In genomic region chr9:102499266-102499665, GRCm38 (mm10) we compare ENCODE assay signal across 13 mouse cellular contexts. TPM values are rescaled to one million over a fixed set of nuclear protein-coding genes. Genes with fewer than 3 reads are reported as not detected.
DNase-seq lines count a peak whose midpoint lies in the region.
"Had no signal": no experiment of that assay in that cellular context is flagged by ENCODE, and none has a peak within 500 bp of the region (broad histone marks: within the 10 kb centered on the region; RNA-seq: fewer than 3 reads in every experiment).

No protein-coding gene starts in this region.

- intact Hi-C loops in left cerebral cortex, postnatal 25 days (cut with DNase I), result loop anchor here (5.0 kb wide), 1 partner anchor 1052 kb away; no protein-coding TSS in a partner anchor

- peaks cover 15% of the 10 kb centered on the region for H3K27me3 ChIP-seq in embryonic facial prominence, embryonic 10.5 days (replicated peaks; ENCODE audit: low read depth, poor library complexity, severe bottlenecking)

- WGBS in embryonic facial prominence, embryonic 10.5 days, result 90% methylated on average over 4 of the region's 4 CpGs

- no peak overlapping the region for H3K27ac ChIP-seq in embryonic facial prominence, embryonic 10.5 days (replicated peaks)
- H3K27ac ChIP-seq: liver, embryonic 13.5 days; macrophage had no signal

- no peaks in the 10 kb centered on the region for H3K36me3 ChIP-seq in embryonic facial prominence, embryonic 10.5 days (replicated peaks)
- H3K36me3 ChIP-seq: liver, embryonic 13.5 days had no signal

- peak; percentile 53 for DNase-seq in cerebellum, adult 9-11 months
- DNase-seq in cerebellum, adult 8-10 months, result no peak
- DNase-seq in testis, postnatal 14 days (ENCODE audit: low spot score), result peak; percentile 16
- no peak for DNase-seq in testis, postnatal 10 days (ENCODE audit: low spot score)
- peak; percentile 52 to 94 for DNase-seq in left cerebral cortex, postnatal 25 days (ENCODE audit: low spot score in 2 of 2)
- no peak for DNase-seq in embryonic facial prominence, embryonic 10.5 days (ENCODE audit: low spot score)
- DNase-seq in neural tube, embryonic 10.5 days (ENCODE audit: extremely low spot score, low spot score), result no peak
- no peak for DNase-seq in thymus, postnatal 25 days
- DNase-seq: adrenal gland, adult 2 months; liver, embryonic 13.5 days had no signal

- no peaks in the 10 kb centered on the region for H3K9me3 ChIP-seq in embryonic facial prominence, embryonic 10.5 days
- H3K9me3 ChIP-seq: liver, embryonic 13.5 days had no signal

- H3K4me3 ChIP-seq in embryonic facial prominence, embryonic 10.5 days, result no peak overlapping the region
- H3K4me3 ChIP-seq: liver, embryonic 13.5 days had no signal

- H3K4me1 ChIP-seq in embryonic facial prominence, embryonic 10.5 days, result no peaks in the 10 kb centered on the region
- H3K4me1 ChIP-seq: liver, embryonic 13.5 days had no signal

RNA-seq across cellular contexts. Expression of gene Ky, which starts 6.3 kb away (rescaled TPM):
- 1 to 10 TPM; 2.6 to 4.4 TPM for total RNA-seq in left cerebral cortex, postnatal 25 days (2021)
- polyA plus RNA-seq in embryonic facial prominence, embryonic 10.5 days (2016; fragmentation: Nextera tagmentation; extraction: Ambion mirVana), result 0.04 and 0.10 TPM in 2 replicates
- total RNA-seq: monocyte, adult 5-6 weeks had no signal
- polyA plus RNA-seq: C2C12, macrophage had no signal

Comparison
In these comparisons a context has a peak if more than half of its experiments do, and no peak if none do; other contexts are left out.
1. DNase-seq: peak in cerebellum, adult 9-11 months (single experiment), testis, postnatal 14 days (single experiment) and left cerebral cortex, postnatal 25 days (2 of 2); none in cerebellum, adult 8-10 months (single experiment), testis, postnatal 10 days (single experiment), embryonic facial prominence, embryonic 10.5 days (single experiment), neural tube, embryonic 10.5 days (single experiment) and thymus, postnatal 25 days (single experiment).